Mouse (Mus musculus) thymus, adult 2 months (tissue): ENCODE measurements around the gene Mrnip. TPM values are rescaled to one million over a fixed set of nuclear protein-coding genes. Genes with fewer than 3 reads are reported as not detected.

Experiments used
- DNase-seq: peaks from one replicate; pipeline ENCODE4 v3.0.0; 2021
- H3K27ac ChIP-seq: fragments of 200-500 bp; 2 replicates; pipeline ENCODE4 v1.5.1; 2012; ENCODE audit warnings: low read length, control low read depth; ENCODE audit not compliant: control insufficient read depth, insufficient read depth
- H3K27me3 ChIP-seq: fragments of 200-500 bp; 2 replicates; pipeline ENCODE4 v1.6.1; 2012; ENCODE audit warnings: mild to moderate bottlenecking, low read length, moderate library complexity, mixed read lengths; ENCODE audit not compliant: control insufficient read depth, insufficient read depth
- H3K36me3 ChIP-seq: fragments of 200-500 bp; 2 replicates; pipeline ENCODE4 v1.6.1; 2012; ENCODE audit warnings: mild to moderate bottlenecking, low read length, moderate library complexity; ENCODE audit not compliant: control insufficient read depth, insufficient read depth
- H3K4me1 ChIP-seq: fragments of 200-500 bp; replicated peaks from 2 replicates; pipeline ENCODE4 v1.6.1; 2012; ENCODE audit warnings: low read length; ENCODE audit not compliant: control insufficient read depth, insufficient read depth
- H3K4me3 ChIP-seq: fragments of 200-500 bp; 2 replicates; pipeline ENCODE4 v1.5.1; 2012; ENCODE audit warnings: mild to moderate bottlenecking, low read length, control low read depth, moderate library complexity; ENCODE audit not compliant: control insufficient read depth, insufficient read depth
- CTCF ChIP-seq: fragments of 200-500 bp; IDR thresholded peaks from 2 replicates; pipeline ENCODE4 v1.5.1; 2012; ENCODE audit warnings: mild to moderate bottlenecking, control low read depth, low read length, moderate library complexity, borderline replicate concordance; ENCODE audit not compliant: control insufficient read depth, poor library complexity, insufficient read depth; ENCODE audit errors: extremely low read depth
- POLR2A ChIP-seq: fragments of 200-500 bp; IDR thresholded peaks from 2 replicates; pipeline ENCODE4 v1.6.1; 2012; ENCODE audit warnings: mild to moderate bottlenecking, low read length, control low read depth, moderate library complexity; ENCODE audit not compliant: control insufficient read depth, poor library complexity, insufficient read depth; ENCODE audit errors: extremely low read depth
- WGBS: fragments of 180-500 bp; shearing (Covaris S2); methylation state at CpG from one replicate; pipeline ENCODE4 v1.1.7; 2018; 5-methylcytosine and 5-hydroxymethylcytosine counted together
- polyA plus RNA-seq: library from polyadenylated mRNA; depleted of rRNA; stranded (reverse); fragments of >200 nt; gene quantifications from 2 replicates; pipeline ENCODE4 v1.2.3, GENCODE M21; 2012

The Mrnip gene
- polyA plus RNA-seq, 1 experiment, result 8.9 TPM

DNA sequence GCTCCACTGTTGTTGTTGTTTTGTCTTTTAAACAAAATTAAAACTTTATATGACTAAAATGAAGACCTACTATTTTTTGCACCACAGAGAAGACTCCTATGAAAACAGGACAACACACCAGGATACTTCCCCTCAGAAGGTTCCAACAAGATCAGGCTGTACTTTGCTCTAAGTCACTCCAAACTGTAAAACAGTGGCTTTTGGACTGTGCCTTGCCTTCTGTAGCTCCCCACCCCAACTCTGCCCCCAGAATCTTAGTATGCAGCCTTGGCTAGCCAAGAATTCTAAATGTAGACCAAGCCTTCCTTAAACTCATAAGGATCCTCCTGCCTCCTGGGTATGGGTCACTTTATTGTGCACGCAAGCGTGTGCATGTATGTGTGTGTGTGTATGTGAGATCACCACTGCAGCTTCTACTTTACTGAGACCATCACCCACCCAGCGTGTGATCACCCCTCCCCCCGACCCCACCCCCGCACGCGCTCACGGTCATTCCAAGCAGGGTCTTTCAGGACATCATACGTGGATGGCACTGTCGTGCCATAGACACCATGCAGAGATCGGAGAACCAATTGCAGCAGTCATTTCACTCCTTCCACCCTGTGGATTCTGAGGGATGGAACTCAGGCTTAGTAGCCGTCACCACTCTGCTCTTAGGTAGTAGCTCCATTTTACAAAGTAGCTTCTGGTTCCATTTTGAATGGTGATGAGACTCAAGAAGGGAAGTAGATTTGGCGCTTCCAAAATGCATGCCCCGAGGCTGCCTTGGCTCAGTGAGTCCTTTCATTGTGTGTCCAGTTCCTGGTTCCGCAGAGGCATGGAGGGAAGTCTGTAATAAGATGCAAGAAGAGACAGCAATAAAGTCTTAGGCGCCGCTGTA is 49.8 kb downstream of the Mrnip start:
- Histone ChIP-seq H3K27me3 (no peaks in the 10 kb centered on the region), H3K4me1 (peaks cover 22% of the 10 kb centered on the region), H3K36me3 (no peaks in the 10 kb centered on the region), H3K27ac (no peak overlapping the region), H3K4me3 (peak overlapping the region; percentile 70)
- TF ChIP-seq CTCF (no peak), POLR2A (no peak)
- 7% methylated on average over 17 of the region's 17 CpGs for WGBS
- no peak for DNase-seq

DNA sequence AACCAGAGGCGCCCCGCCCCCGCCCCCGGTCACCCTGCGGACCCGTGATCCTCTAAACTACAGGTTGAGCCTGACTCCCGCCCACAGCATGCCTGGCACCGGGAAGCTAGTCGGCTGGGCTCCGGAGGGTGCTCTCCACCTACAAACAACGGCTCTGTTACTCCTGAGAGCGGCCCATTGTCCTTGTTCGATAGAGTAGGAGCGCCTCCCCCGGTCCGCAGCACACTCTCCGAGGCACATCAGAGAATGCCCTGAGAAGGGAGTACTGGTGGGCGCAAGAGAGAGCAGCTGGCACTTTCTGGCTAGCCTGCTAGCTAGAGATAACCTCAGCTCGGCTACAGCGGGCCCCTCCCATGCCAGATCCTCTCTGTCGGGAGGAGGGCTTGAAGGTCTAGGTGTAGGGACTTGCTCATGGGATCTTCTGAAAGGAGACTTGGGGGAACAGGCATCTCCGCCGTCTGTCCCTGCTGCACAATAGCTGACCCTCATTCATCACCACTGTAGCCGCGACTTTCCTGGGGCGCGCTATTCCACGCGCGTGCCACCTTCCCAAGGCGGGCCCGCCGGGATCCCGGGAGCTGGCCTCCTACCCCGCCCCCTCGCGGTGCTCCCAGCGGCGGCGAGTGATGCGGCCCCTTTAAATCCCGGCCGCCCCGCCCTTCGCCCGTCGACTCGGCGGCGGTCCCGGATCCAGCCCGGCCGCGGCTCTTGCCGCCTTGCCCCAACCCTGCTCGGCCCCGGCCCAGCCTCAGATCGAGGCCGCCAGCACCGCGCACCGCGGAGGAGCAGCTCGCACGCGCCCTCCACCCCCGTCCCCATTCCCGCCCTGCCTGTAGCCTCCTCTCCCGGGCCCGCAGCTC is 50.7 kb downstream of the Mrnip start:
- peak overlapping the region; percentile 70 for H3K4me3 ChIP-seq
- no peaks in the 10 kb centered on the region for H3K27me3 ChIP-seq
- peaks cover 22% of the 10 kb centered on the region for H3K4me1 ChIP-seq
- DNase-seq, result peak; percentile 69
- H3K27ac ChIP-seq, result no peak overlapping the region
- H3K36me3 ChIP-seq, result no peaks in the 10 kb centered on the region
- WGBS, result under 1% methylated on average over 70 of the region's 70 CpGs
- TF ChIP-seq CTCF, result peak; percentile 29; the same call in 1 of the 2 replicates
- no peak; the same call in 1 of the 2 replicates for TF ChIP-seq POLR2A

DNA sequence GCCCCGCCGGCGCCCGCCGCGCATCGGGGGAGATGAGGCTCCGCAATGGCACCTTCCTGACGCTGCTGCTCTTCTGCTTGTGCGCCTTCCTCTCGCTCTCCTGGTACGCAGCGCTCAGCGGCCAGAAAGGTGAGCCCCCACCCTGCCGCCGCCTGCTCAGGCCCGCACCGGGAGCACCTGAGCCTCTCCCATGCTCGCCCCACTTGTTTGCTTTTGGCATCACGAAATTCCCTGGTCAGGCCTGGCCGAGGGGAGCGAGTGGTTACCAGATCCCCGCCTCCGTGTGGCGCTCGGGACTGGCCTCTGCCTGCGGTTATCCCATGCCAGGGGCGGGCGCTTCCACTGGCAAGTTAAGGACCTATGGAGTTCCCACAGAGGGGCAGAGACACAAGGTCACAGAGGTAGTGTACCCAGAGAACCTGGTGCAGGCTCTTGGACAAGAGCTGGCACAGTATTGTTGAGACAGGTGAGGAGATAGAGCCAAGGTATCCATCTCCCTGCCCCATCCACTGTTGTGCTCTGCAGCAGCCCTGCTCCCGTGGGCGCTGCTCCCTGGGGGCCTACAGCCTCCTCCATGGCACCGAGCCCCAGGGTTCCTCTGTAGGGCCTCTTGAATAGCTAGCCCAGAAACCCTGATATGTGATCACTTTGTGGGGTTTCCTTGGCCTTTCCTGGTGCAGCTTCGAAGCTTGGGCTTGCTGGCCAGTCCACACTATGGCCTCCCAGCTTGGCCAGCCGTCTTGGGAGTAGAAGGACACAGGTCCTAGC is 51.6 kb downstream of the Mrnip start:
- Histone ChIP-seq H3K4me1 (peaks cover 22% of the 10 kb centered on the region), H3K4me3 (peak overlapping the region; percentile 70), H3K36me3 (no peaks in the 10 kb centered on the region), H3K27me3 (no peaks in the 10 kb centered on the region), H3K27ac (no peak overlapping the region)
- no peak for TF ChIP-seq CTCF
- 0 out of 2 replicates have a peak, but pooled peaks have one; percentile 26 for TF ChIP-seq POLR2A
- 2% methylated on average over 34 of the region's 34 CpGs for WGBS
- DNase-seq, result peak; percentile 40

DNA sequence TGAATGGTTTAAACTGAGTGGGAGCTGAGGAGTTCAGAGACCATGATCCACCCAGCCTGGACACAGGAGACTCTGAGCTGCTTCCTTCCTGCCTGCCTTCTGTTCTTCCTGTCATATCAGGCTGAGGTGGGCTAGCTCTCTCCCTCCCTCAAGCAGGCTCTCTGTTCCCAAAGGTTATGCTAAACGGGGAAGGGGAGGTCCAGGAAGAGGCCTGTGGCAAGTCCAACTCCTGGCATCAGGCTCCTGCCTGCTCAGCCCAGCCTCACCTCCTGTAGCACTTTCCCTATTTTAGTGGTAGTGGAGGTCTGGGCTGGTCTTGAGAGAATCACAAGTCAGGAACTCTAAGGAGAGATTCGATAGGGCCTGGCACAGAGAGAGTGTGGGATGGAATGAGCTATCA is 52.2 kb downstream of the Mrnip start:
- DNase-seq, result no peak
- H3K27ac ChIP-seq, result no peak overlapping the region
- no peak for TF ChIP-seq POLR2A
- no peak for TF ChIP-seq CTCF
- WGBS, result 29% methylated on average over 2 of the region's 2 CpGs
- no peaks in the 10 kb centered on the region for H3K27me3 ChIP-seq
- H3K4me1 ChIP-seq, result peaks cover 22% of the 10 kb centered on the region
- H3K36me3 ChIP-seq, result no peaks in the 10 kb centered on the region
- peak overlapping the region; percentile 70 for H3K4me3 ChIP-seq

DNA sequence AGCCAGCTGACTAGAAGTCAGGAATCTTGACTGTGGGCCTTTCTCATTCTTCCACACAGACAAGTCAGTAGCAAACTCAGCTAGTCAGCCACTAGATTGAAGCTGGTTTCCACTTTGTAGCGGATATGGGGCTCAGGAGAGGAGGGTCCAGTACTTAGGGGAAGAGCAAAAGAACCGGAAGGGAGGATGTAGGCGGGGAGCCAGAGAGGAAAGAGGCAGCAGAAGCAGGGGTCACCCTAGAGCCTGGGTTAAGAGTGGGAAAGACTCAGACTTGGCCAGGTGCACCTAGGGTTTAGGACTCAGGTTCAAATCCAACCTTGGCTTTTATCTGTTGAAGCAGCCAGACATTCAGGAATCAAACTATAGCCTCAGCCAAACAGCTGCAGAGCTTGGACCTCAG is 53.0 kb downstream of the Mrnip start:
- Histone ChIP-seq H3K27ac (no peak overlapping the region), H3K36me3 (no peaks in the 10 kb centered on the region), H3K4me3 (no peak overlapping the region), H3K4me1 (peaks cover 22% of the 10 kb centered on the region), H3K27me3 (no peaks in the 10 kb centered on the region)
- TF ChIP-seq POLR2A (no peak), CTCF (no peak)
- WGBS, result 73% methylated on average over 3 of the region's 3 CpGs
- DNase-seq, result no peak

DNA sequence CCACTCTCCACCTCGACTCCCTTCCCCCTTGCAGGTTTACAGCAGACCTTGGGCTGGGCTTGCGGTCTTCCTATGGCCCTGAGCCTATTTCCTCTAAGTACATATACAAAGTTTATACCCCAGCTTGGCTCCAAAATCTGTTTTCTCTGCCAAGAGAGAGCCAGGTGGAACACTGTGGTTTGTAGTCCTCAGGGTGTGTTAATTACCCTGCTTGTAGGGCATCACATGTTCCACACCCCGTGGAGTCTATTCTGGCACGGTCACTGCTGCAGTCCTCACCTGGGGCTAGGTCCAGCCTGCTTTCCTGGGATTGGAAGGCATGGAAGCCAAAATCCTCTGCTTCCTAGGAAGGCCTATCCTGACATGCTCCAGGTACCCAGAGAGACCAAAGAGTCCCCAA is 53.5 kb downstream of the Mrnip start:
- WGBS, result 84% methylated on average over 4 of the region's 4 CpGs
- no peak overlapping the region for H3K27ac ChIP-seq
- H3K4me3 ChIP-seq, result no peak overlapping the region
- H3K36me3 ChIP-seq, result no peaks in the 10 kb centered on the region
- H3K4me1 ChIP-seq, result peaks cover 24% of the 10 kb centered on the region
- TF ChIP-seq POLR2A (no peak), CTCF (no peak)
- no peak for DNase-seq
- H3K27me3 ChIP-seq, result no peaks in the 10 kb centered on the region
